Mouse (Mus musculus): Measurements from ENCODE around the gene Adcy5. TPM values are rescaled to one million over a fixed set of nuclear protein-coding genes. Genes with fewer than 3 reads are reported as not detected.

Adcy5 gene
- total RNA-seq, 1 experiment from 2014 or later, result not detected

- ATAC-seq (replicated peaks; ENCODE audit: insufficient number of reproducible peaks, low FRiP score, low TSS enrichment, poor library complexity, severe bottlenecking), result no peak
Measured at GRCm38 (mm10) chr16:35193357-35193756, 38.7 kb downstream of the Adcy5 start.

DNA sequence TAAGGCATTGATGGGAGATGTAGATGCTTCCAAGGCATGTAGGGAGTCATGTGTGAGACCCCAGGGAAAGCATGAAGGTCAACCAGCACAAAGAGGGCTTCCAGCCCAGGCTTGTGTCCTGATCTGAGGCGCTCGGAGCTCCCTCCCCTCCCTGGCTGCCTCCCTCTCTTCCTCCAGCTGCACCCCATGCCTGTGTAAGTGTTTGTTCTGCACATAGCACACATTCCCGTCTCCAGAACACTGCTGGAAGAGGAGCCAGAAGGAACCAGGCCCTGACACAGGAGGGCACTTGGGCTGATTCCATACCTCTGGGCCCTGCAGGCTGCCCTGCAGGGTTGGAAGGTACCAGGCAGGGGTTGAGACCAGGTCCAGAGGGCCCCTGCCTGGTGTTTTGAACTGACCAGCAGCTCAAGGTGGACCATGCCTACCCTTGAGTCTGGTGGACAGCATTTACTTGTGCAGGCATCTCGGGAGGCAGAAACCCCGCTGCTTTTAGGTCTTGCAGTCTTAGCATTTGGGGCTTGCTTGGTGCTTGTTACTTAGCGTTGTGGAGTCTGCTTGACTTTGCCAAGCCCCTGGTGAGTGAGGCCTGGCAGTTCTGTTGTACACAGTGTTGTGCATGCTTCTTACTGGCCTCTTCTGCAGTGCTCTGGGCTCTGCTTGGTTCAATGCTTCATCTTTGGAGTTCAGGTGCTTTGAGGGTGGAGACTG, 45.2 kb downstream of the Adcy5 start:
- ATAC-seq (replicated peaks; ENCODE audit: insufficient number of reproducible peaks, low FRiP score, low TSS enrichment, poor library complexity, severe bottlenecking), result no peak

GRCm38 (mm10) chr16:35200432-35201142, 45.9 kb downstream of the Adcy5 start:
- ATAC-seq (replicated peaks; ENCODE audit: insufficient number of reproducible peaks, low FRiP score, low TSS enrichment, poor library complexity, severe bottlenecking), result no peak

GRCm38 (mm10) chr16:35201281-35201680, 46.6 kb downstream of the Adcy5 start:
- no peak for ATAC-seq (replicated peaks; ENCODE audit: insufficient number of reproducible peaks, low FRiP score, low TSS enrichment, poor library complexity, severe bottlenecking)

- no peak for ATAC-seq (replicated peaks; ENCODE audit: insufficient number of reproducible peaks, low FRiP score, low TSS enrichment, poor library complexity, severe bottlenecking)
Measured at GRCm38 (mm10) chr16:35203511-35203910, 48.8 kb downstream of the Adcy5 start.

DNA sequence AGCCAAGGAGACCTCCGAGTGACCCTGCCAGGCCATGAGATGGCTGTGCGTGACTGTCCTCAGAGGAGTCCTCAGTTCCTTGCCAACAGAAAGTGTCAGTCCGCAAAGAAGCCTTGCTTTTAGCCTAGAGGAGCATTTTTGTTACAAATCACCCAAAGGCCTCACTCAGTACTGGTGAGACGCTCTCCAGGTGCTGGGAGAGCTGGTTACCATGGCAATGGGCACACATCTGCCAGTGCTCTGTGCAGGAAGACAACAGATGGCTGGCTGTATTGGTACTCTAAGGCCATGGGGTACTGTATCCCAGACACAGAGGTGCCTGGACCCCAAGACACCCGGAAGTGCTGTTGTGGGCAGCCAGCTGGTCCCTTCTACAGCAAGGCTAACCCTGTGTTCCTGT, 51.0 kb downstream of the Adcy5 start:
- no peak for ATAC-seq (replicated peaks; ENCODE audit: insufficient number of reproducible peaks, low FRiP score, low TSS enrichment, poor library complexity, severe bottlenecking)

GRCm38 (mm10) chr16:35206426-35206825, 51.7 kb downstream of the Adcy5 start:
- ATAC-seq (replicated peaks; ENCODE audit: insufficient number of reproducible peaks, low FRiP score, low TSS enrichment, poor library complexity, severe bottlenecking), result no peak

GRCm38 (mm10) chr16:35208796-35209195, 54.1 kb downstream of the Adcy5 start:
- ATAC-seq (replicated peaks; ENCODE audit: insufficient number of reproducible peaks, low FRiP score, low TSS enrichment, poor library complexity, severe bottlenecking), result no peak

DNA sequence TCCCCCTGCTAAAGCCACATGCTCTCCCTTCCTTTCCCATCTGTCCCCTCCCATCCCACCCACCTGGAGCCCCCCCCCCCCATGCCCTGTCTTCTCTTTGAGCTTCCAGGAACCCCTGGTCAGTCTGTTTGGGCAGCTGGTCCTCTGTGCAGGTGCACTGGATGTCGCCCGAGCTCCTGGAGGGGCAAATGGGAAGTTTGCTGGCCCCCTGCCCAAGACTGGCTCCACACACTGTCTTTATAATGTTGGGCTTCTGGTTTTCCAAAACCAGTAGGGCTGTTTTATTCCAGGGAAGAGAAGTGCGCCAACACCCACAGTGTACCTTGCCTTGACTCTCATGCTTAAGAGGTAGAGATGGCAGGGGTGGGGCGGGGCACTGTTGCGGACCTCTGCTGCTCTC, 55.1 kb downstream of the Adcy5 start:
- ATAC-seq (replicated peaks; ENCODE audit: insufficient number of reproducible peaks, low FRiP score, low TSS enrichment, poor library complexity, severe bottlenecking), result no peak

GRCm38 (mm10) chr16:35215047-35215446, 60.4 kb downstream of the Adcy5 start:
- no peak for ATAC-seq (replicated peaks; ENCODE audit: insufficient number of reproducible peaks, low FRiP score, low TSS enrichment, poor library complexity, severe bottlenecking)

DNA sequence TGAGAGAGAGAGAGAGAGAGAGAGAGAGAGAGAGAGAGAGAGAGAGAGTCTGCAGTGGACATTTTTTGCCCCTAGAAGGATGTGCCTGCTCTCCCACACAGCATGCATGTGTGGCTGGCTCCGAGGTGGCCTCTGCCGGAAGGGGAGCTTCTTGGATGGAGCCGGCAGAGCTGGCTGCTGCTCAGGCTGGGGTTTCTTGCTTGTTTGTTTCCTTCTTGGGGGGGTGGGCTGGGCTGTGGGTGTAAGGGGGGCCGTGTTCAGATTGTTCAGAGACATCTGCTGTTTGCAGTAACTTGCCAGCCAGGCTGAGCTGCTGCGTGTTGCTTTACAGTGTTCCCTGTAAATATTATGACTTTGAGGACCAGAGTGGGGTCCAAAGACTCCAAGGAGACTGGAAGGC, 60.8 kb downstream of the Adcy5 start:
- no peak for ATAC-seq (replicated peaks; ENCODE audit: insufficient number of reproducible peaks, low FRiP score, low TSS enrichment, poor library complexity, severe bottlenecking)

GRCm38 (mm10) chr16:35216826-35217491, 62.3 kb downstream of the Adcy5 start:
- ATAC-seq (replicated peaks; ENCODE audit: insufficient number of reproducible peaks, low FRiP score, low TSS enrichment, poor library complexity, severe bottlenecking), result no peak

DNA sequence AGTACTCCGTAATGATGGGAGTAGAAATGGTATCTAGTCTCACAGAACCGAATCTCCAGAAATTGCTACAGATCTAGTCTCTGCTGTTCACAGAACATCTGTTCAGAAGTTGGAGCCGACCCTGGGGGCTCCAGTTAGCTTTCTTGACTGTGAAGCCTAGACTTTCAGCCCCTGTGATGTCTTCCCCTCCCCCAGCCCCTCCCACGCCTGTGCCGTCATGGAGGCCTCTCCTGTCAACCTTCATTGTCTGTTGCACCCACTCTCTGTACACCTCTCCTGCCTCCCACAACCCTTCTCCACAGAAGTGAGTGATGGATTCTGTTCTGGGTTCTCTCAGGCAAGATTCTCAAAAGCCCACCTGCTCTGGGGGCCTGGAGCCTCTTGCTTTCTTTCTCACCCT, 65.7 kb downstream of the Adcy5 start:
- ATAC-seq (replicated peaks; ENCODE audit: insufficient number of reproducible peaks, low FRiP score, low TSS enrichment, poor library complexity, severe bottlenecking), result no peak

DNA sequence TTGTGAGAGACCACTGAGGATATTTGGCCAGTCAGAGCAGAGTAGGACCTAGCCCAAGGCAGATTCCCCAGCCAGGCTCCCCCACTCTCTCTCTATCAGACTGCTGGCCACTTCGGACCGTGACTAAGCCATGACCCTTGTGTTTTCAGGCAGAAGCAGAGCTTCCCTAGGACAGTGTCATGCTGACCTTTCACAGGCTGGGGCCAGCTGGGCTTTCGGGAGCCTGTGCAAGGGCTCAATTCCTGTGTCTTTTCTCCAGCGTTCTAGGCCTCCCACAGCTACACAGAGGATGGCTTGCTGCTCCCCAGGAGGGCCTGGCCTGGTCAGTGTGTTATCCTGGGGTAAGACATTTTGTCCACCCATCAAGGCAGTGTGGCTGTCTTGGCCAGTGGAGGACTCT, 66.9 kb downstream of the Adcy5 start:
- no peak for ATAC-seq (replicated peaks; ENCODE audit: insufficient number of reproducible peaks, low FRiP score, low TSS enrichment, poor library complexity, severe bottlenecking)

DNA sequence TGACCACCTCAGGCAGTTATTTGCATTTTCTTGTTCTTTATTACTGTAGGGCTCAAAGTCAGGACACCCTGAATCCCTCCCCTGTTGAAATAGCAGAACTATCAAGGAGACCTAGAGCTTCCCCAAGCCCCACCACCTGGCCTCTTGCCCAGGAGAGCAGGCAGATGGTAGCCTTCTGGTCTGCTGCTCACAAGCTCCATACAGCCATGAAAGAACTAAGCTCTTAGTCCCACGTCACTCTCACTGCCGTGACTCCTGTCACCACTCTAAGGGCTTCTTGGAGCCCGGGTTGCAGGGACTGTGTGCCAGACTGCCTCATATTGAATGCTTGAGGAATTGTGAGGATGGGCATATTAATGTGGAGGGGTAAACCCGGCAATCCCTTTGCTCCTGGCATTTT, 69.3 kb downstream of the Adcy5 start:
- no peak for ATAC-seq (replicated peaks; ENCODE audit: insufficient number of reproducible peaks, low FRiP score, low TSS enrichment, poor library complexity, severe bottlenecking)

DNA sequence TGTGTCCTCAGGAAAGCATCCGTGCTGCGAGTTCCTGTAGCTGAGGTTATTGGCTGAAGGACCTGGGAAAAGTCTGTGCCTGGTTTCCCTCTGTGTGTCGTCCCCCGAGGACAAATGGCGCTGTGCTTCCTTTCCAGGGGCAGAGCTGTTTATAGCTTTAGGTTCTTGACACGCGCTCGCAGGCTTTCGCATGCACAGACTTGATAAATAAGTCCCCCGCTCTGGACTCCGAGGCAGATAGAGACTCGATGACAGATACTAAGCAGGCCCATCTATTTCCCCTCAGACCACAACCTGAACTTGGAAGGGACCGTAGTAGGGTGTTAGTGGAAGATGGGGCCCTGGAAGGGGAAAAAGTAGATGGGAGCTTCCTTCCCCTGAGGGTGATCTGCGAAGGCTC, 70.0 kb downstream of the Adcy5 start:
- no peak for ATAC-seq (replicated peaks; ENCODE audit: insufficient number of reproducible peaks, low FRiP score, low TSS enrichment, poor library complexity, severe bottlenecking)

DNA sequence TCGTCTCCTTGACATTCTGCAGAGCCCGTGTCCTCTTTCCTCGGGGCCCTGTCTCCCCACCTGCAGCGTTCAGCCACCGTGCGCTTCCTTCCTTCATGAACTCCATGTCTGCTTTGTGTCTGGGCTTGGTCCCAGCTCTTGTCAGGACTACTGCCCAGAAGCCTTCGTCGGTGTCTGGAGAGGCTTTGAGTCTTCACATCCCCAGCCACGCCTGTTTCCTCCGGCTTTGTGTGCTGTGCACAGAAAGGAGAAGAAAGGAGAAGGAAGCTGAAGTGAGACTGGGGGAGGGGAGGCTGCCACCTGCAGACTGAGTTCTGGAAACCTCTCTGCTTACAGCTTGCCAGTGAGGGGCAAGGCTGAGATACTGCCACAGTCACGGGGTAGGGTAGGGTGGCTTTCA, 74.9 kb downstream of the Adcy5 start:
- ATAC-seq (replicated peaks; ENCODE audit: insufficient number of reproducible peaks, low FRiP score, low TSS enrichment, poor library complexity, severe bottlenecking), result no peak

DNA sequence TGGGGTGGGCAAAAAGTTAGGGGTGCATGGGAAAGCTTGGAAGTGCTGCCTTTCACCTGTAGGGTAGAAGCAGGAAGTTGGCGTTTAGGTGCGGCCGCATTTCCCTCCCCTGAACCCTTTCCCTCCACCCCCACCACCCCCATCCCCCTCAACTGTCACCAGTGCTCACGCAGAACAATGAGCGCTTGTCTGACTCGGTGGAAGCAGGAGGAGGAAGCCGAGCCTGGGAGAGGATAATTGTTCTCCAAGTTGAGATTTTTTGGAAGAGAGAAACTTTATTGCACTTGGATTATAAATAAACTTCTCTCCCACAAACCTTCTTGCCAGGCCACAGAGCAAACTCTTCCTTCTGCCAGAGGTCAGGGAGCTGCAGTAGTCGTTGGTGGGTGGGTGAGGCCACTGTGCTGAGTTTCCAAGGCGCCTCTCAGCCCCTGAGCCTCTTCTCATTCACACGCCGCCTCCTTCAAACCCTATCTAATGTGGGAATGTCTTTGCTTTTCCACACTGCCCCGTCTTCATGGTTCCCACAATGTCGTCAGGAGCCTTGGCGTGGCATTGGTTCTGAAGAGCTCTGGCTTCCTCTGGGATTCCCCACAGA, 77.6 kb downstream of the Adcy5 start:
- ATAC-seq (replicated peaks; ENCODE audit: insufficient number of reproducible peaks, low FRiP score, low TSS enrichment, poor library complexity, severe bottlenecking), result no peak

DNA sequence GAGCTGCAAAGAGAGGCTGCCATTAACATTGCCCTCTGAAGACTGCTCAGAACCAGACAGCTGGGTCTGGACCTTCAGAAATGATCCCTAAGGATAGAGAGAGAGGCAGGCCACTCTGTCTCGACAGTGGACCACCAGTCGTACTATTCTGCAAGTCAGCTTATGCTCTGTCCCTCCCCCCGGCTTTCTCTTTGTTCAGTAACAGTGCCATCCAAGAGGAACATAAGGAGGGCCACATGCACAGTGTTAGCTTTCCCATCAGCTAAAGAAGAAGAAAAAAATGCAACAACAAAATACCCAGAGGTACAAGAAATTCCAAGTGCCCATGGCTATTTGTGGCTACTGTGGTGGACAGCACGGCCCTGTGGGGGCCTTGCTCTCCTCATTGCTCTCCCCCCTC, 78.7 kb downstream of the Adcy5 start:
- ATAC-seq (replicated peaks; ENCODE audit: insufficient number of reproducible peaks, low FRiP score, low TSS enrichment, poor library complexity, severe bottlenecking), result no peak

DNA sequence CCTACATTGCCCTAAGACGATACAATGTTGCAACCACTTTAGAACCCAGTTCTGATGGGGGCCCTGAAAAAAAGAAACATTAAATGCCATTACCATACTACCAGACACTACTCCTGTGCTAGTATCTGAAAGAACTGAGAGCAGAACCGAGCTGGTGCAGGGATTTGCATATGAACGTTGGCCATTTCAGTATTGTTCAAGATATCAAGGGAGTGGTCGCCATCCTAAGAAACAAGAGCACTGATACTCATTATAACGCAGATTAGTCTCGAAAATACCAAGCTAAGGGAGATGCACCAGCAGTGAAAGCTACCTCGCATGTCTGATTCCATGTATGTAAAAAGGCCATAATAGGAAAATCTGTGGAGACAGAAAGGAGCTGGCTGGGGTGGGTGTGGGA, 82.4 kb downstream of the Adcy5 start:
- no peak for ATAC-seq (replicated peaks; ENCODE audit: insufficient number of reproducible peaks, low FRiP score, low TSS enrichment, poor library complexity, severe bottlenecking)
